Mouse (Mus musculus): Measurements from ENCODE around the gene Pcnt. TPM values are rescaled to one million over a fixed set of nuclear protein-coding genes. Genes with fewer than 3 reads are reported as not detected.

Pcnt gene
- polyA plus RNA-seq, 1 experiment from 2014 or later, result 11.5 TPM

DNA sequence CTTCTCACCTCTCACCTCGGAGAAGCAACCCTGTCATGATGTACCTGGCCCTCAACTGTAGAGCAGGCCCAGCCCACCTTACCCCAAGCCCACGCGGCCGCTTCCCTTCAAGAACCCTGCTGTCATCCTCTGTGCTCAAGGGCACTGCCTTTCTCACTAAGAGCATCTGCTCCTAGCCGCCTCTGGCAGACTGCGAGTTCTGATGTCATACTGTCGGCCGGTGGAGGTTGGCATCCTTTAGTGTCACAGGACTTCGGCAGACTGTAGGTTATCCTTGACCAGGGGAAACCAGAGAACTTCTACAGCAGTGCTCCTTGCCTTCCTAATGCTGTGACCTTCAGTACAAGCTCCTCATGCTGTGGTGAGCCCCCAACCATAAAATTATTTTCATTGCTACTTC lies 51.4 kb downstream of the Pcnt start:
- H3K27ac ChIP-seq, result no peak overlapping the region
- no peak overlapping the region for H3K4me3 ChIP-seq
- H3K9ac ChIP-seq, result no peak overlapping the region
- ATAC-seq (ENCODE audit: low FRiP score, low read depth), result no peak
- H3K9me3 ChIP-seq, result no peaks in the 10 kb centered on the region
- 93% methylated on average over 9 of the region's 9 CpGs for WGBS
- no peaks in the 10 kb centered on the region for H3K4me1 ChIP-seq
- no peaks in the 10 kb centered on the region for H3K27me3 ChIP-seq (replicated peaks)
- H3K36me3 ChIP-seq, result peaks cover 57% of the 10 kb centered on the region
- H3K4me2 ChIP-seq (replicated peaks), result no peak overlapping the region

DNA sequence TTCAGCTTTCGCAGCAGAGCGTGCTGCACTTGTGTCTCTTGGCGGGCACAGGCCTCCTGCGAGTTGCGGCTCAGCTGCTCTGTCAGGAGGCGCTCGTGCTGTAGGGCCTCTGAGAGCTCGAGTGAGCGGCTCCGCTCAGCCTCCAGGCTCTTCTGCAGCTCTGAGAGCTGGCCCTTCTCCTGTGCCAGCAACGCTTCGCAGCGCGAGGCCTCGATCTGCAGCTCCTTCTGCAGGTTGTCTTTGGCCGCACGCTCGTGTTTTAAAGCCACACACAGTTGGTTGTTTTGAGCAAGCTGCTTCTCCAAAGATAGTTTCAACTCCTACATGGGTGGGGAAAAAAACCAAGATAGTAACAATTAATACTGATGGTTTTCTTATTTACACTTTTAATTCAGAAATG lies 67.6 kb downstream of the Pcnt start:
- WGBS, result 93% methylated on average over 18 of the region's 18 CpGs
- H3K27ac ChIP-seq, result no peak overlapping the region
- H3K4me1 ChIP-seq, result no peaks in the 10 kb centered on the region
- no peaks in the 10 kb centered on the region for H3K9me3 ChIP-seq
- no peak for ATAC-seq (ENCODE audit: low FRiP score, low read depth)
- H3K9ac ChIP-seq, result no peak overlapping the region
- H3K4me2 ChIP-seq (replicated peaks), result no peak overlapping the region
- no peak overlapping the region for H3K4me3 ChIP-seq
- no peaks in the 10 kb centered on the region for H3K27me3 ChIP-seq (replicated peaks)
- peaks cover 69% of the 10 kb centered on the region for H3K36me3 ChIP-seq

DNA sequence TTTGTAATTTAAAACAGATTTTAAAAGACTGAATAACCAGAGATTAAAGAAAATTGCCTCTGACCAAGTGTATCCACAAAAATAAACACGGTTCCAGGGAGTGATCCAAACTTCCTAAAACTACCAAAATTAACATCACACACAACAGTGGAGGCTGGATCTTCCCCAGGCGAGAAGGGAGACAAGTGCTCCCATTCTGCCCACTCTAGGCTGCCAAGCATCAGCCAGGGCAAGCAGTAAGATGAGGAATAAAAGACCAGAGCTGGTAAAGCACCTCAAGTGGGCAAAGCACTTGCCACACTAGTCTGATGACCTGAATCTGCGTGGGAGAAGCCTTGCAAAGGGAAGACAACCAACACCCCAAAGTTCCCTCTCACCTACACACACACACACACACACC lies 70.8 kb downstream of the Pcnt start:
- no peaks in the 10 kb centered on the region for H3K4me1 ChIP-seq
- WGBS, result 87% methylated on average over 3 of the region's 3 CpGs
- H3K4me2 ChIP-seq (replicated peaks), result no peak overlapping the region
- H3K27me3 ChIP-seq (replicated peaks), result no peaks in the 10 kb centered on the region
- no peaks in the 10 kb centered on the region for H3K9me3 ChIP-seq
- H3K4me3 ChIP-seq, result no peak overlapping the region
- ATAC-seq (ENCODE audit: low FRiP score, low read depth), result no peak
- no peak overlapping the region for H3K27ac ChIP-seq
- H3K9ac ChIP-seq, result no peak overlapping the region
- peaks cover 76% of the 10 kb centered on the region for H3K36me3 ChIP-seq

DNA sequence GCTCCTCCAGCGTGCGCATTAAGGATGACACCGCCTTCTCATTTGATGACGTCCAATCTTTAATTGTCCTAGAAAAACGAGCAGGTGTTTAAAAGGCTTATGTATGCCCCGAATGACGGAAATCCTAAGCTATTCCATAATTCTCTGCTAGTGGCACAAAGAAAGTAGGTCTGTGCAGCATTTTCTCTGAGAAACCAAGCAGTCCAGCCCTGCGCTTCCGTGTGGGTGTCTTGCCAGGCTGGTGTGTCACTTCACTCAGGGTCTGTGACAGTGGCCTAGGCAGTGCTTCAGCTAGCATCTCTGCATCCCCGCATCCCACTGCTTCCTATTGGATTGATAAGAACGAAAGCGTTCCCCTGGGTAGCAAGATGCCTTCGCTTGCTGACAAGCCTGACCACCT lies 73.8 kb downstream of the Pcnt start:
- ATAC-seq (ENCODE audit: low FRiP score, low read depth), result no peak
- Histone ChIP-seq H3K9ac (no peak overlapping the region), H3K9me3 (no peaks in the 10 kb centered on the region), H3K4me1 (no peaks in the 10 kb centered on the region), H3K4me2 (replicated peaks) (no peak overlapping the region), H3K27me3 (replicated peaks) (no peaks in the 10 kb centered on the region), H3K4me3 (no peak overlapping the region), H3K27ac (no peak overlapping the region), H3K36me3 (peaks cover 69% of the 10 kb centered on the region)
- 95% methylated on average over 13 of the region's 13 CpGs for WGBS

- WGBS, result 58% methylated on average over 3 of the region's 3 CpGs
- H3K4me2 ChIP-seq (replicated peaks), result no peak overlapping the region
- H3K36me3 ChIP-seq, result peaks cover 26% of the 10 kb centered on the region
- H3K4me1 ChIP-seq, result no peaks in the 10 kb centered on the region
- no peak for ATAC-seq (ENCODE audit: low FRiP score, low read depth)
- H3K4me3 ChIP-seq, result no peak overlapping the region
- H3K9me3 ChIP-seq, result no peaks in the 10 kb centered on the region
- no peak overlapping the region for H3K9ac ChIP-seq
- no peak overlapping the region for H3K27ac ChIP-seq
- H3K27me3 ChIP-seq (replicated peaks), result no peaks in the 10 kb centered on the region
Measured at GRCm38 (mm10) chr10:76363233-76363632, 79.4 kb downstream of the Pcnt start.

DNA sequence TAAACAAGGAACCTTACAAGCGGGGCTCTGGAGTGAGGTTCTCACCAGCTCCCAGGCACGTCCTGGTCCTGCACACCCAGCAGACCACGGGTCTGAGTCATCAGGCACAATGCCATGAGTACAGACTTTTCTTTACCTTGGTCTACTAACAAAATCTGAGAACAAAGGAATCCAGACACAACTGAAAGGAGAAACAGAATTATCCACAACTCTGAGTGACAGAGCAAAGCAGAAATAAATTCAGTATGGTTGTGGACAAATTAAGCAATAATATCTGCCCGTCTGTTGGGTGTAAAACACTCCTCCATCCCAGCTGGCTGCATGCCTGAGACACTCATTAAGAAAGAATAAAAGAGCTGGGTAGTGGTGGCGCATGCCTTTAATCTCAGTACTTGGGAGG lies 84.1 kb downstream of the Pcnt start:
- 81% methylated on average over 5 of the region's 5 CpGs for WGBS
- Histone ChIP-seq H3K4me3 (no peak overlapping the region), H3K9me3 (no peaks in the 10 kb centered on the region), H3K36me3 (peaks cover 34% of the 10 kb centered on the region), H3K27ac (no peak overlapping the region), H3K4me2 (replicated peaks) (no peak overlapping the region), H3K4me1 (no peaks in the 10 kb centered on the region), H3K27me3 (replicated peaks) (no peaks in the 10 kb centered on the region), H3K9ac (no peak overlapping the region)
- no peak for ATAC-seq (ENCODE audit: low FRiP score, low read depth)

- H3K4me3 ChIP-seq, result no peak overlapping the region
- no peak for ATAC-seq (ENCODE audit: low FRiP score, low read depth)
- peaks cover 44% of the 10 kb centered on the region for H3K36me3 ChIP-seq
Measured at GRCm38 (mm10) chr10:76357286-76357875, 85.2 kb downstream of the Pcnt start.

DNA sequence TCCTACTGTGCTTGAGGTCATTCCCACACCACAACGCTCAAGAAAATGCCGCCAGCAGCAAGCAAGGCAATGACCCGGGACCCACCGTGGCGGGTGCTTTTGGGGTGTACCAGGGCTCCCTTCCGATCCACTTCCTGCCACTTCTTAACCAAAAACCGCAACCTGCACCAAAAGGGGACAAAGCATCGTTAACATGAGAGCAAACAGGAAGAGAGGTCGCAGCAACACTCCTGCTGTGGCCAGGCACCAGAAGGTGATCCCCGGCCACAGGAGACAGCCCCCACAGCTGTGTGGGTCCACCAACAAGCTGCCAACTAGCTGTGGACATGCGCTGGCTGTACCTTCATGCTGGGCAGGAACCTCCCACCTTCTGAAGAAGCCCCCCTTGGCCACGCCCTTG lies 87.6 kb downstream of the Pcnt start:
- Histone ChIP-seq H3K4me1 (no peaks in the 10 kb centered on the region), H3K4me3 (no peak overlapping the region), H3K9me3 (no peaks in the 10 kb centered on the region), H3K36me3 (peaks cover 65% of the 10 kb centered on the region), H3K27me3 (replicated peaks) (no peaks in the 10 kb centered on the region), H3K4me2 (replicated peaks) (no peak overlapping the region), H3K27ac (no peak overlapping the region), H3K9ac (no peak overlapping the region)
- WGBS, result 91% methylated on average over 12 of the region's 12 CpGs
- ATAC-seq (ENCODE audit: low FRiP score, low read depth), result no peak

More at GRCm38 (mm10) chr10:76357286-76357875, 85.2 kb downstream of the Pcnt start:
- H3K9ac ChIP-seq, result no peak overlapping the region
- no peak overlapping the region for H3K4me2 ChIP-seq (replicated peaks)
- H3K27ac ChIP-seq, result no peak overlapping the region
- 92% methylated on average over 8 of the region's 8 CpGs for WGBS
- no peaks in the 10 kb centered on the region for H3K27me3 ChIP-seq (replicated peaks)
- no peaks in the 10 kb centered on the region for H3K4me1 ChIP-seq
- H3K9me3 ChIP-seq, result no peaks in the 10 kb centered on the region

- H3K36me3 ChIP-seq, result peaks cover 66% of the 10 kb centered on the region
Measured at GRCm38 (mm10) chr10:76353986-76354385, 88.6 kb downstream of the Pcnt start.

DNA sequence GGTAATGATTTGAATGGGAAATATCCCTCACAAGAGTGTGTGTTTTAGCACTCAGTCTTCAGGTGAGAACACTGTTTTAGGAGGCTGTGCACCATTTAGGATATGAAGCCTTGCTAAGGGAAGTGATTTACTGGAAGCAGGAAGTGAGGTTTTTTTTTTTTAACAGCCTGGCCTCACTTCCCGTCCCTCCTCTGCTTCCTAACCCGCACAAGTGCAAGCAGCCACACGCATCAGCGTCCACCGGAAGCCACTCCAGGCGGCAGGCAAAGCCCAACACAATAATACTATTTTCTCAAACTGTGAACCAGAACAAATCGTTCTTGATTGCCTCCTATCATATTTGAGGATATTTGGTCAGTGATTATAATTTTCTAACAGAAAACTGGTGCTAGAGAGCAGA lies 90.6 kb downstream of the Pcnt start:
- no peak for ATAC-seq (ENCODE audit: low FRiP score, low read depth)
- Histone ChIP-seq H3K27me3 (replicated peaks) (no peaks in the 10 kb centered on the region), H3K4me3 (no peak overlapping the region), H3K9ac (no peak overlapping the region), H3K27ac (no peak overlapping the region), H3K4me1 (no peaks in the 10 kb centered on the region), H3K9me3 (no peaks in the 10 kb centered on the region), H3K4me2 (replicated peaks) (no peak overlapping the region), H3K36me3 (peaks cover 65% of the 10 kb centered on the region)
- WGBS, result 88% methylated on average over 7 of the region's 7 CpGs

More at GRCm38 (mm10) chr10:76353986-76354385, 88.6 kb downstream of the Pcnt start:
- Histone ChIP-seq H3K9ac (no peak overlapping the region), H3K4me2 (replicated peaks) (no peak overlapping the region), H3K4me3 (no peak overlapping the region), H3K4me1 (no peaks in the 10 kb centered on the region), H3K27me3 (replicated peaks) (no peaks in the 10 kb centered on the region), H3K27ac (no peak overlapping the region), H3K9me3 (no peaks in the 10 kb centered on the region)
- WGBS, result 94% methylated on average over 12 of the region's 12 CpGs
- no peak for ATAC-seq (ENCODE audit: low FRiP score, low read depth)

DNA sequence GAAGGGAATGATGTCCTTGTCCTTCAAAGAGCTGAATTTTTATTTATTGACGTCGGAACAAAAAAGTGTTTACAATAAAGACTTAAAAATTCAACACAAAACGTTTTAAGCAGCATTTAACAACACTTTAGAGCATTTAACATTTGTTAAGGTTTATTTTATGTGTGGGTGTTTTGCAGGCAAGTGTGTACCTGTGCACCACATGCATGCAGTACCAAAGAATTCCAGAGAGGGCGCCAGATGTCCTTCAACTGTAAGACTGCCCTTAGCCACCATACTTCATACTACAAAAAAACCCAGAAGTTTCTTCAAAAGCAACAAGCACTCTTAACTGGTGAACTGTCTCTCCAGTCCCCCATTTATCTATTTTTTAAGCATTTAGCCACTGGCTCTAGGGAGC lies 96.0 kb downstream of the Pcnt start:
- H3K36me3 ChIP-seq, result peaks cover 16% of the 10 kb centered on the region
- no peak for ATAC-seq (ENCODE audit: low FRiP score, low read depth)
- no peaks in the 10 kb centered on the region for H3K9me3 ChIP-seq
- H3K4me3 ChIP-seq, result no peak overlapping the region
- 7% methylated on average over 4 of the region's 4 CpGs for WGBS
- no peak overlapping the region for H3K4me2 ChIP-seq (replicated peaks)
- no peaks in the 10 kb centered on the region for H3K27me3 ChIP-seq (replicated peaks)
- peaks cover 13% of the 10 kb centered on the region for H3K4me1 ChIP-seq
- no peak overlapping the region for H3K27ac ChIP-seq
- H3K9ac ChIP-seq, result no peak overlapping the region

GRCm38 (mm10) chr10:76346043-76346491 lies 96.5 kb downstream of the Pcnt start:
- no peak overlapping the region for H3K27ac ChIP-seq
- H3K9me3 ChIP-seq, result no peaks in the 10 kb centered on the region
- H3K4me1 ChIP-seq, result peaks cover 13% of the 10 kb centered on the region
- no peak for ATAC-seq (ENCODE audit: low FRiP score, low read depth)
- H3K36me3 ChIP-seq, result peaks cover 12% of the 10 kb centered on the region
- 25% methylated on average over 8 of the region's 8 CpGs for WGBS
- peak overlapping the region; percentile 75 for H3K4me2 ChIP-seq (replicated peaks)
- H3K27me3 ChIP-seq (replicated peaks), result no peaks in the 10 kb centered on the region
- H3K4me3 ChIP-seq, result no peak overlapping the region; the same call in 1 of the 2 replicates
- H3K9ac ChIP-seq, result 0 out of 2 replicates have a peak overlapping the region, but pooled peaks have one; percentile 86

DNA sequence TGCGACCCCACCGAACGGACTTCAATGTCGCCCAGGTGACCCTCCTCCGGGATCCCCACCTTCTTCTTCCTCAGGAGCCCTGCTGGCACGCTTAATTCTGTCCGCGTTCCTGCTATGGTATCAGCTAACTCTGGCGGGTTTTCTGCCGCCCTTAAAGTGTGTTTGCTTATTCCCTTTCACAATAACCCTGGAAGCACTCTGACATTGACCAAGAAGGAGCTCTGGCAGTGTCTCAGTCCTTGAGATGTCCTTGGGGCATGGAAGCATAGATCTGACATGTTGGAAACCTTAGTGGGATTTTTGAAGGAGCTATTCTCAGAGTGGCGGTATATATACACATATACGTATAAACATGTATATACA lies 97.1 kb downstream of the Pcnt start:
- WGBS, result 7% methylated on average over 12 of the region's 12 CpGs
- peak overlapping the region; percentile 75 for H3K4me2 ChIP-seq (replicated peaks)
- H3K4me1 ChIP-seq, result peaks cover 13% of the 10 kb centered on the region
- H3K4me3 ChIP-seq, result peak overlapping the region; percentile 84
- peak overlapping the region; percentile 86 for H3K9ac ChIP-seq
- no peaks in the 10 kb centered on the region for H3K27me3 ChIP-seq (replicated peaks)
- peaks cover 6% of the 10 kb centered on the region for H3K36me3 ChIP-seq
- no peak overlapping the region for H3K27ac ChIP-seq
- ATAC-seq (ENCODE audit: low FRiP score, low read depth), result peak; percentile 7
- H3K9me3 ChIP-seq, result no peaks in the 10 kb centered on the region
